ENCODE assay signal across 14 mouse cellular contexts in the genomic region with DNA sequence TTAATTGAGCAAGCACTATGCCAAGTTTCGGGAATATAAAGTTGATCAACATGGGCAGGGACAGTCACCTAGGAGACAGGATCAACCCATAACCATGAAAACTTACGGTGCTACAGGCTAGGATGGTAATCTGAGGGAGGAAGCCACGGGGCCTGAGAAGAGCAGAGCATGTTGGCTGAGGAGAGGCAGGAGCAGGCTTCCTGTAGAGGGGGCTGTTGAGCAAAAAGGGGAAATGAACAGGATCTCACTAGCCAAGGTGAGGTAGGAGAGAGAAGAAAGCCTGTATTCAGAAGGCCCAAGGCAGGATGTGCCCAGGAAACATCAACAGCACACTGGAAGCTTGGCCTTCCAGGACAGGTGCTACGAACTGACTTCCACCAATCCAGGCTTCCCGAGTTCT. TPM values are rescaled to one million over a fixed set of nuclear protein-coding genes. Genes with fewer than 3 reads are reported as not detected.
DNase-seq lines count a peak whose midpoint lies in the region; ATAC-seq lines count a peak whose summit lies in the region.
"Had no signal": no experiment of that assay in that cellular context is flagged by ENCODE, and none has a peak within 500 bp of the region (broad histone marks: within the 10 kb centered on the region; RNA-seq: fewer than 3 reads in every experiment).

No protein-coding gene starts in this region.

- ATAC-seq in liver, embryonic 11.5 days (replicated peaks; ENCODE audit: low FRiP score): no peak
- ATAC-seq: forebrain, embryonic 13.5 days; midbrain, embryonic 13.5 days had no signal

- no peaks in the 10 kb centered on the region for H3K9me3 ChIP-seq in liver, embryonic 11.5 days (ENCODE audit: control insufficient read depth, low read length)
- H3K9me3 ChIP-seq: embryonic facial prominence, embryonic 10.5 days; forebrain, embryonic 13.5 days; limb, embryonic 10.5 days; midbrain, embryonic 13.5 days had no signal

- H3K9ac ChIP-seq in liver, embryonic 11.5 days (ENCODE audit: low read depth, low read length): no peak overlapping the region
- H3K9ac ChIP-seq: forebrain, embryonic 13.5 days; midbrain, embryonic 13.5 days had no signal

- H3K36me3 ChIP-seq in liver, embryonic 11.5 days (ENCODE audit: control insufficient read depth, insufficient read depth, low read length): no peaks in the 10 kb centered on the region
- H3K36me3 ChIP-seq: embryonic facial prominence, embryonic 10.5 days; limb, embryonic 10.5 days; midbrain, embryonic 13.5 days had no signal

- H3K27ac ChIP-seq in liver, embryonic 11.5 days (ENCODE audit: low read depth, low read length): peak overlapping the region; percentile 56; the same call in 1 of the 2 replicates
- H3K27ac ChIP-seq: embryonic facial prominence, embryonic 10.5 days; forebrain, embryonic 13.5 days; kidney, postnatal 0 days; limb, embryonic 10.5 days; midbrain, embryonic 13.5 days had no signal

- WGBS in liver, embryonic 11.5 days: 79% methylated on average over 5 of the region's 5 CpGs

- H3K27me3 ChIP-seq in liver, embryonic 11.5 days (replicated peaks; ENCODE audit: control insufficient read depth, insufficient read depth, low read length): no peaks in the 10 kb centered on the region
- H3K27me3 ChIP-seq: forebrain, embryonic 13.5 days; midbrain, embryonic 13.5 days had no signal

- no peak overlapping the region for H3K4me3 ChIP-seq in liver, embryonic 11.5 days (ENCODE audit: low read depth, low read length)
- H3K4me3 ChIP-seq: embryonic facial prominence, embryonic 10.5 days; forebrain, embryonic 13.5 days; limb, embryonic 10.5 days; midbrain, embryonic 13.5 days had no signal

- intact Hi-C loops in gastrocnemius, postnatal 14 days (cut with DNase I; ENCODE audit: low total_unique reads): no loop called here

- no peak overlapping the region for H3K4me2 ChIP-seq in liver, embryonic 11.5 days
- H3K4me2 ChIP-seq: forebrain, embryonic 13.5 days; midbrain, embryonic 13.5 days had no signal

- H3K4me1 ChIP-seq in liver, embryonic 11.5 days (replicated peaks; ENCODE audit: control insufficient read depth, insufficient read depth, low read length): peaks cover 25% of the 10 kb centered on the region
- H3K4me1 ChIP-seq: forebrain, embryonic 13.5 days; midbrain, embryonic 13.5 days had no signal

- DNase-seq in 416B (ENCODE audit: low read depth): peak; percentile 7
- DNase-seq in B cell, adult 2 months: peak; percentile 51 to 56
- no peak for DNase-seq in liver, embryonic 11.5 days (ENCODE audit: low spot score)
- peak; percentile 49 for DNase-seq in lung, postnatal 36 days
- DNase-seq in urinary bladder, adult 18-20 months (ENCODE audit: low spot score in 2 of 2): no peak
- DNase-seq in urinary bladder, postnatal 4 days (ENCODE audit: low spot score in 2 of 2): no peak
- no peak for DNase-seq in gastrocnemius, postnatal 14 days
- DNase-seq: gastrocnemius, postnatal 36 days had no signal

RNA-seq across cellular contexts. Expression of gene 0610040J01Rik, which starts 9.0 kb away (rescaled TPM):
- 11.8 and 15.4 TPM in 2 replicates for polyA plus RNA-seq in liver, embryonic 11.5 days (2014; fragmentation: Nextera tagmentation; extraction: Ambion mirVana)
- 1 to 10 TPM in 1 of 2 experiments, under 1 TPM in 1; 0.91 to 1.2 TPM for total RNA-seq in gastrocnemius, postnatal 14 days (2021)
- total RNA-seq: hematopoietic stem cell, adult 5-6 weeks had no signal

Comparison
In these comparisons a context has a peak if more than half of its experiments do, and no peak if none do; other contexts are left out.
1. DNase-seq: peak in 416B (single experiment), B cell, adult 2 months (2 of 2) and lung, postnatal 36 days (single experiment); none in liver, embryonic 11.5 days (single experiment), urinary bladder, adult 18-20 months (0 of 2), urinary bladder, postnatal 4 days (0 of 2) and gastrocnemius, postnatal 14 days (single experiment).